Mouse (Mus musculus) adrenal gland (tissue): ENCODE measurements around the gene Bnip2.

ENCODE experiments used
- intact Hi-C: fragments of 180-260 bp; cut with DNase I; formaldehyde crosslinking; loops from one replicate; pipeline ENCODE4 v1.15.1; 2025
- long read RNA-seq, 2 experiments: library from polyadenylated mRNA; unstranded; transcript quantifications; one replicate each; pipeline ENCODE4 v2.0.0; 2020; ENCODE audit warnings: borderline replicate concordance in 1 of 2; ENCODE audit not compliant: insufficient replicate concordance in 1 of 2

Gene Bnip2
- long read RNA-seq, experiment 1, transcript Bnip2-203 (9 exons, 1,465 nt), result minor isoform, 25 of 103 reads
- long read RNA-seq, experiment 1, transcript Bnip2-201 (11 exons, 2,464 nt), result major isoform, 30 of 103 reads
- long read RNA-seq, experiment 1, transcript Bnip2-202 (10 exons, 2,328 nt), result minor isoform, 27 of 103 reads
- long read RNA-seq, experiment 1, partial matches to known transcripts, result 8 of 103 reads
- long read RNA-seq, experiment 1, other reads (novel, unspliced or antisense), result 13 of 103 reads
- long read RNA-seq, experiment 2, transcript Bnip2-203 (9 exons, 1,465 nt), result minor isoform, 43 of 160 reads
- long read RNA-seq, experiment 2, transcript Bnip2-201 (11 exons, 2,464 nt), result minor isoform, 39 of 160 reads
- long read RNA-seq, experiment 2, transcript Bnip2-202 (10 exons, 2,328 nt), result major isoform, 51 of 160 reads
- long read RNA-seq, experiment 2, partial matches to known transcripts, result 14 of 160 reads
- long read RNA-seq, experiment 2, other reads (novel, unspliced or antisense), result 12 of 160 reads

- intact Hi-C loops, result loop anchor here (5.0 kb wide), 3 partner anchors 42 to 482 kb away; no protein-coding TSS in a partner anchor
Observed at GRCm38 (mm10) chr9:69989303-69990121, at the start of gene Bnip2. Bnip2 (plus strand) TSS chr9:69989466.

- intact Hi-C loops, result no loop called here
Observed at GRCm38 (mm10) chr9:69940839-69941490, 48.3 kb upstream of the Bnip2 start.

GRCm38 (mm10) chr9:69941556-69941955, 47.7 kb upstream of the Bnip2 start:
- intact Hi-C loops, result no loop called here

- intact Hi-C loops, result loop anchor here (5.0 kb wide), 1 partner anchor 38 kb away; the partner anchor contains the start of gene Bnip2
Observed at GRCm38 (mm10) chr9:69948964-69949363, 40.3 kb upstream of the Bnip2 start.

GRCm38 (mm10) chr9:69949641-69950040, 39.6 kb upstream of the Bnip2 start:
- intact Hi-C loops, result loop anchor here (5.0 kb wide), 1 partner anchor 38 kb away; the partner anchor contains the start of gene Bnip2

GRCm38 (mm10) chr9:69961007-69961406, 28.3 kb upstream of the Bnip2 start:
- intact Hi-C loops, result no loop called here

GRCm38 (mm10) chr9:69964370-69964769, 24.9 kb upstream of the Bnip2 start:
- intact Hi-C loops, result no loop called here

GRCm38 (mm10) chr9:69985526-69985925, 3.7 kb upstream of the Bnip2 start:
- intact Hi-C loops, result loop anchor here (5.0 kb wide), 3 partner anchors 38 to 478 kb away; no protein-coding TSS in a partner anchor

GRCm38 (mm10) chr9:69986063-69986462, 3.2 kb upstream of the Bnip2 start:
- intact Hi-C loops, result loop anchor here (5.0 kb wide), 3 partner anchors 39 to 479 kb away; no protein-coding TSS in a partner anchor

- intact Hi-C loops, result loop anchor here (5.0 kb wide), 3 partner anchors 39 to 479 kb away; no protein-coding TSS in a partner anchor
Observed at GRCm38 (mm10) chr9:69986571-69986970, 2.7 kb upstream of the Bnip2 start.

GRCm38 (mm10) chr9:69987579-69987978, 1.7 kb upstream of the Bnip2 start:
- intact Hi-C loops, result loop anchor here (5.0 kb wide), 3 partner anchors 40 to 480 kb away; no protein-coding TSS in a partner anchor

GRCm38 (mm10) chr9:69988706-69989302, 462 bp upstream of the Bnip2 start:
- intact Hi-C loops, result loop anchor here (5.0 kb wide), 3 partner anchors 42 to 482 kb away; no protein-coding TSS in a partner anchor

- intact Hi-C loops, result no loop called here
Observed at GRCm38 (mm10) chr9:69990346-69990745, 1.1 kb downstream of the Bnip2 start.

- intact Hi-C loops, result no loop called here
Observed at GRCm38 (mm10) chr9:69992841-69993277, 3.6 kb downstream of the Bnip2 start.

GRCm38 (mm10) chr9:69993479-69993878, 4.2 kb downstream of the Bnip2 start:
- intact Hi-C loops, result no loop called here

GRCm38 (mm10) chr9:69994547-69994946, 5.3 kb downstream of the Bnip2 start:
- intact Hi-C loops, result no loop called here

- intact Hi-C loops, result no loop called here
Observed at GRCm38 (mm10) chr9:69999318-69999717, 10.1 kb downstream of the Bnip2 start.

GRCm38 (mm10) chr9:70003516-70003915, 14.2 kb downstream of the Bnip2 start:
- intact Hi-C loops, result no loop called here

GRCm38 (mm10) chr9:70006984-70007383, 17.7 kb downstream of the Bnip2 start:
- intact Hi-C loops, result no loop called here

GRCm38 (mm10) chr9:70007506-70008248, 18.4 kb downstream of the Bnip2 start:
- intact Hi-C loops, result no loop called here
